Mouse (Mus musculus): ENCODE results near the gene Rplp0. TPM values are rescaled to one million over a fixed set of nuclear protein-coding genes. Genes with fewer than 3 reads are reported as not detected.

Gene Rplp0
- polyA plus RNA-seq, 1 experiment from 2014 or later = 1,079 TPM

- H3K27me3 ChIP-seq = no peaks in the 10 kb centered on the region
- ATAC-seq = peak; percentile 40
- no peak for DNase-seq (ENCODE audit: low read depth, low spot score)
- POLR2A ChIA-PET = interaction anchor here (0.5 to 2.8 kb wide), 4 partner anchors 19 to 30 kb away, joined by 3 to 19 read pairs (median 4); no protein-coding TSS in a partner anchor
- CTCF ChIA-PET = interaction anchor here (1.2 to 11.0 kb wide), 2 partner anchors 20 to 29 kb away, joined by 4 to 160 read pairs; partner anchors contain the start of gene Pxn
- in situ Hi-C loops (cut with MboI; ENCODE audit: low pct_unique_long_range_greater_than_20kb) = loop anchor here (5.0 kb wide), 1 partner anchor 33 kb away; no protein-coding TSS in a partner anchor
- TF ChIP-seq CTCF (IDR thresholded peaks at IDR 0.05) = no peak
Measured at GRCm38 (mm10) chr5:115535635-115536034, 23.6 kb upstream of the Rplp0 start.

- ATAC-seq = no peak
- H3K27me3 ChIP-seq = no peaks in the 10 kb centered on the region
- TF ChIP-seq CTCF (IDR thresholded peaks at IDR 0.05) = no peak
- POLR2A ChIA-PET = interaction anchor here (0.6 to 7.7 kb wide), 7 partner anchors 16 to 47 kb away, joined by 3 to 80 read pairs (median 4); partner anchors contain the start of gene Pxn
- CTCF ChIA-PET = interaction anchor here (0.6 to 11.0 kb wide), 16 partner anchors 10 to 67 kb away, joined by 3 to 160 read pairs (median 6); partner anchors contain the start of gene Pxn
- no peak for DNase-seq (ENCODE audit: low read depth, low spot score)
- in situ Hi-C loops (cut with MboI; ENCODE audit: low pct_unique_long_range_greater_than_20kb) = loop anchor here (5.0 kb wide), 1 partner anchor 36 kb away; no protein-coding TSS in a partner anchor
Measured at GRCm38 (mm10) chr5:115538017-115538692, 21.1 kb upstream of the Rplp0 start.

- DNase-seq (ENCODE audit: low read depth, low spot score) (peak; percentile 87), ATAC-seq (peak; percentile 24)
- ChIA-PET POLR2A (interaction anchor here (0.6 to 7.7 kb wide), 6 partner anchors 16 to 47 kb away, joined by 3 to 80 read pairs (median 4); partner anchors contain the start of gene Pxn), CTCF (interaction anchor here (0.6 to 11.0 kb wide), 16 partner anchors 11 to 67 kb away, joined by 3 to 160 read pairs (median 6); partner anchors contain the start of gene Pxn)
- TF ChIP-seq CTCF (IDR thresholded peaks at IDR 0.05) = no peak
- no peaks in the 10 kb centered on the region for H3K27me3 ChIP-seq
- in situ Hi-C loops (cut with MboI; ENCODE audit: low pct_unique_long_range_greater_than_20kb) = loop anchor here (5.0 kb wide), 1 partner anchor 36 kb away; no protein-coding TSS in a partner anchor
Measured at GRCm38 (mm10) chr5:115538693-115539043, 20.6 kb upstream of the Rplp0 start.

GRCm38 (mm10) chr5:115542635-115543384 is 16.5 kb upstream of the Rplp0 start:
- in situ Hi-C loops (cut with MboI; ENCODE audit: low pct_unique_long_range_greater_than_20kb) = no loop called here
- no peak for DNase-seq (ENCODE audit: low read depth, low spot score)

GRCm38 (mm10) chr5:115543509-115544253 is 15.6 kb upstream of the Rplp0 start:
- DNase-seq (ENCODE audit: low read depth, low spot score) = no peak
- no peak for TF ChIP-seq CTCF (IDR thresholded peaks at IDR 0.05)
- ATAC-seq = peak; percentile 63
- CTCF ChIA-PET = interaction anchor here (0.9 to 11.0 kb wide), 4 partner anchors 9 to 37 kb away, joined by 3 to 160 read pairs (median 12); partner anchors contain the start of gene Pxn
- POLR2A ChIA-PET = interaction anchor here (0.9 to 7.7 kb wide), 6 partner anchors 12 to 54 kb away, joined by 3 to 80 read pairs (median 6); partner anchors contain the start of gene Pxn
- in situ Hi-C loops (cut with MboI; ENCODE audit: low pct_unique_long_range_greater_than_20kb) = no loop called here
- no peaks in the 10 kb centered on the region for H3K27me3 ChIP-seq

More at GRCm38 (mm10) chr5:115542635-115543384, 16.5 kb upstream of the Rplp0 start:
- H3K27me3 ChIP-seq = no peaks in the 10 kb centered on the region
- POLR2A ChIA-PET = interaction anchor here (0.9 to 7.7 kb wide), 6 partner anchors 12 to 53 kb away, joined by 3 to 80 read pairs (median 6); partner anchors contain the start of gene Pxn
- no peak for TF ChIP-seq CTCF (IDR thresholded peaks at IDR 0.05)
- CTCF ChIA-PET = interaction anchor here (0.9 to 11.0 kb wide), 4 partner anchors 8 to 36 kb away, joined by 3 to 160 read pairs (median 12); partner anchors contain the start of gene Pxn
- peak; percentile 8 for ATAC-seq

- ATAC-seq (no peak), DNase-seq (ENCODE audit: low read depth, low spot score) (no peak)
- H3K27me3 ChIP-seq = no peaks in the 10 kb centered on the region
- CTCF ChIA-PET = interaction anchor here (3.6 kb wide), 1 partner anchor 12 kb away, joined by 22 read pairs; no protein-coding TSS in a partner anchor
- POLR2A ChIA-PET = interaction anchor here (1.4 to 7.7 kb wide), 3 partner anchors 11 to 37 kb away, joined by 3 to 80 read pairs (median 12); partner anchors contain the start of gene Pxn
- in situ Hi-C loops (cut with MboI; ENCODE audit: low pct_unique_long_range_greater_than_20kb) = no loop called here
- TF ChIP-seq CTCF (IDR thresholded peaks at IDR 0.05) = no peak
Measured at GRCm38 (mm10) chr5:115544655-115545185, 14.5 kb upstream of the Rplp0 start.

- no peak for ATAC-seq
- no peak for DNase-seq (ENCODE audit: low read depth, low spot score)
- H3K27me3 ChIP-seq = no peaks in the 10 kb centered on the region
- ChIA-PET CTCF (interaction anchor here (3.2 kb wide), 1 partner anchor 10 kb away, joined by 17 read pairs; no protein-coding TSS in a partner anchor), POLR2A (interaction anchor here (1.8 to 3.4 kb wide), 2 partner anchors 10 to 14 kb away, joined by 6 to 12 read pairs; partner anchors contain the start of gene Rplp0)
- in situ Hi-C loops (cut with MboI; ENCODE audit: low pct_unique_long_range_greater_than_20kb) = no loop called here
- TF ChIP-seq CTCF (IDR thresholded peaks at IDR 0.05) = no peak
Measured at GRCm38 (mm10) chr5:115545636-115546035, 13.6 kb upstream of the Rplp0 start.

- POLR2A ChIA-PET = interaction anchor here (0.9 to 1.8 kb wide), 3 partner anchors 13 to 54 kb away, joined by 3 to 6 read pairs (median 3); partner anchors contain the start of gene Rplp0
- ATAC-seq = no peak
- DNase-seq (ENCODE audit: low read depth, low spot score) = no peak
- CTCF ChIA-PET = interaction anchor here (3.2 kb wide), 1 partner anchor 10 kb away, joined by 17 read pairs; no protein-coding TSS in a partner anchor
- H3K27me3 ChIP-seq = no peaks in the 10 kb centered on the region
- no peak for TF ChIP-seq CTCF (IDR thresholded peaks at IDR 0.05)
- in situ Hi-C loops (cut with MboI; ENCODE audit: low pct_unique_long_range_greater_than_20kb) = no loop called here
Measured at GRCm38 (mm10) chr5:115546536-115546935, 12.7 kb upstream of the Rplp0 start.

- no peaks in the 10 kb centered on the region for H3K27me3 ChIP-seq
- in situ Hi-C loops (cut with MboI; ENCODE audit: low pct_unique_long_range_greater_than_20kb) = no loop called here
- POLR2A ChIA-PET = interaction anchor here (0.9 to 1.8 kb wide), 3 partner anchors 13 to 55 kb away, joined by 3 to 6 read pairs (median 3); partner anchors contain the start of gene Rplp0
- CTCF ChIA-PET = interaction anchor here (0.9 to 3.2 kb wide), 2 partner anchors 8 to 9 kb away, joined by 3 to 17 read pairs; no protein-coding TSS in a partner anchor
- TF ChIP-seq CTCF (IDR thresholded peaks at IDR 0.05) = no peak
- ATAC-seq = no peak
- DNase-seq (ENCODE audit: low read depth, low spot score) = no peak
Measured at GRCm38 (mm10) chr5:115547014-115547413, 12.3 kb upstream of the Rplp0 start.
